Comparison of ENCODE assay signal across 8 mouse cellular contexts in the genomic region with DNA sequence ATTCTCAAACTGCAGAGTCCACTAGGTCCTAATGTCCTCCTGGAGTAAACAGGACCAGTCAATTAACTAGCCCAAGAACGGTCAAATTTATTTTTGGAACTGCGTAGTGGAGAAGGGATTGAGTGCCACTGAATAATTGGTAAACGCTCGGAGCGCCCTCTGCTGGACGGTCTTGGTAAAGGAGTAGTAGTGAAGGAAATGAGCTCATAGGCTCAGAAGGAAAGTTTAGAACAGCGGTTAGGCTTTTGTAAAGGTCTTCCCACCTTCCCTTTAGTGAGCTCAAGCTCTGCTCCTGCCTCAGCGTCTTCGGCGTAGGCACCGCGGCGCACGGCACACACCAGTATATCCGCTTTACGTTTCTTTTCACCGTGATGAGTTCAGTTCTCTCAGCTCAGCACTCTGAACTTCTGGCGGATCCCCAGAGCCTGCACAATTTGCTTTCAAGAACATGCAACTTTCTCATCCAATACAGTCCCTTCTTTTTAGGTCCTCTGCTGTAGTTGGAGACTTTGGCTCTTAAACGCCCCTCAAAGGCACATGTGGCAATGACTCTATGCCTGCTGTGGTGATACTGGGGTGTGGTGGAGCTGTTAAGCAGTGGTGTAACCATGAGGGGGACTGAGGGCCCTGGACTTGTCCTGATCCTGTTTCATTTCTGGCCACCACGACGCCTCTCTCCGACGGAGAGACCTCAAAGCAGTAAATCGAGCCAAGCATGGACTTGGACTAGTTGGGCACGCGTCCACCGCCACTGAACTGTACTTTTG. TPM values are rescaled to one million over a fixed set of nuclear protein-coding genes. Genes with fewer than 3 reads are reported as not detected.
A peak's percentile ranks its signal among the peaks of the same experiment; 100 is the strongest.
DNase-seq lines count a peak whose midpoint lies in the region; ATAC-seq and TF ChIP-seq lines count a peak whose summit lies in the region.

No protein-coding gene starts in this region.

- no peaks in the 10 kb centered on the region for H3K27me3 ChIP-seq in erythroblast, embryonic 14.5 days (ENCODE audit: control insufficient read depth)
- H3K27me3 ChIP-seq in heart, embryonic 12.5 days (replicated peaks): no peaks in the 10 kb centered on the region
- H3K27me3 ChIP-seq in kidney, embryonic 16.5 days (ENCODE audit: insufficient read depth, low read length): no peaks in the 10 kb centered on the region
- H3K27me3 ChIP-seq in liver, adult 2 months (ENCODE audit: control insufficient read depth, insufficient read depth, low read length): no peaks in the 10 kb centered on the region
- H3K27me3 ChIP-seq in myocyte (ENCODE audit: control insufficient read depth, insufficient read depth, insufficient read length): no peaks in the 10 kb centered on the region
- no peaks in the 10 kb centered on the region for H3K27me3 ChIP-seq in splenic B cell, adult 2 months (ENCODE audit: control insufficient read depth, insufficient read depth, low read length, poor library complexity, severe bottlenecking)

- H3K27ac ChIP-seq in heart, embryonic 12.5 days (ENCODE audit: poor library complexity, severe bottlenecking): no peak overlapping the region
- peak overlapping the region; percentile 50; the same call in 1 of the 2 replicates for H3K27ac ChIP-seq in kidney, embryonic 16.5 days (ENCODE audit: low read length)
- H3K27ac ChIP-seq in liver, adult 2 months (replicated peaks; ENCODE audit: insufficient read depth, low read depth, low read length): peak overlapping the region; percentile 67

- peak; percentile 77 for DNase-seq in CD4-positive helper T cell, adult 2 months (ENCODE audit: low read depth, low spot score)
- peak; percentile 86 for DNase-seq in brain, embryonic 14.5 days (ENCODE audit: low read depth)
- peak; percentile 83 for DNase-seq in liver, adult 2 months (ENCODE audit: extremely low read depth, low read depth, low spot score)
- DNase-seq in splenic B cell, adult 2 months (ENCODE audit: low read depth, low spot score): peak; percentile 85

- TF ChIP-seq POLR2A in brain, embryonic 14.5 days (IDR thresholded peaks at IDR 0.05; ENCODE audit: borderline replicate concordance, extremely low read depth, insufficient read depth, insufficient read length, poor library complexity, severe bottlenecking): no peak
- no peak for TF ChIP-seq POLR2A in liver, adult 2 months (IDR thresholded peaks at IDR 0.05; ENCODE audit: extremely low read depth, insufficient read depth, low read length)
- TF ChIP-seq POLR2A in myocyte (IDR thresholded peaks at IDR 0.05; ENCODE audit: insufficient read length, low read depth): peak; percentile 17

- H3ac ChIP-seq in myocyte (ENCODE audit: control insufficient read depth, insufficient read length): no peak overlapping the region

- peak; percentile 33; the same call in 1 of the 2 replicates for ATAC-seq in heart, embryonic 12.5 days (ENCODE audit: insufficient number of reproducible peaks, low FRiP score)
- peak; percentile 60 for ATAC-seq in kidney, embryonic 16.5 days (ENCODE audit: low FRiP score, low TSS enrichment)

- H3K9me3 ChIP-seq in erythroblast, embryonic 14.5 days (ENCODE audit: control insufficient read depth, low read length): no peaks in the 10 kb centered on the region
- no peaks in the 10 kb centered on the region for H3K9me3 ChIP-seq in heart, embryonic 12.5 days (replicated peaks)
- no peaks in the 10 kb centered on the region for H3K9me3 ChIP-seq in kidney, embryonic 16.5 days (ENCODE audit: low read length)

- 24% methylated on average over 27 of the region's 27 CpGs for WGBS in heart, embryonic 12.5 days
- 15% methylated on average over 27 of the region's 27 CpGs for WGBS in kidney, embryonic 16.5 days
- WGBS in liver, adult 2 months: 6% methylated on average over 27 of the region's 27 CpGs

- H3K9ac ChIP-seq in heart, embryonic 12.5 days: peak overlapping the region; percentile 64
- H3K9ac ChIP-seq in kidney, embryonic 16.5 days (replicated peaks; ENCODE audit: low read length): peak overlapping the region; percentile 64
- peak overlapping the region; percentile 90 for H3K9ac ChIP-seq in liver, adult 2 months (ENCODE audit: low read depth, low read length)

- H3K4me3 ChIP-seq in erythroblast, embryonic 14.5 days (replicated peaks): peak overlapping the region; percentile 50
- H3K4me3 ChIP-seq in heart, embryonic 12.5 days: peak overlapping the region; percentile 37
- H3K4me3 ChIP-seq in kidney, embryonic 16.5 days (ENCODE audit: low read length): peak overlapping the region; percentile 35
- H3K4me3 ChIP-seq in liver, adult 2 months (ENCODE audit: insufficient read depth, low read depth, low read length): peak overlapping the region; percentile 75
- peak overlapping the region; percentile 17 for H3K4me3 ChIP-seq in myocyte

- H3K4me1 ChIP-seq in erythroblast, embryonic 14.5 days (ENCODE audit: control insufficient read depth): peaks cover 6% of the 10 kb centered on the region
- peaks cover 6% of the 10 kb centered on the region for H3K4me1 ChIP-seq in heart, embryonic 12.5 days (replicated peaks)
- H3K4me1 ChIP-seq in kidney, embryonic 16.5 days (ENCODE audit: insufficient read depth, low read length): peaks cover 10% of the 10 kb centered on the region; the same call in 1 of the 2 replicates
- H3K4me1 ChIP-seq in liver, adult 2 months (ENCODE audit: control insufficient read depth, insufficient read depth, low read length): peaks cover 4% of the 10 kb centered on the region

- peak overlapping the region; percentile 66 for H3K4me2 ChIP-seq in heart, embryonic 12.5 days
- peak overlapping the region; percentile 51 for H3K4me2 ChIP-seq in kidney, embryonic 16.5 days (replicated peaks; ENCODE audit: low read depth, low read length)
- H3K4me2 ChIP-seq in myocyte (ENCODE audit: low read depth): peak overlapping the region; percentile 95

- H3K36me3 ChIP-seq in erythroblast, embryonic 14.5 days (ENCODE audit: control insufficient read depth): no peaks in the 10 kb centered on the region
- H3K36me3 ChIP-seq in heart, embryonic 12.5 days: no peaks in the 10 kb centered on the region
- no peaks in the 10 kb centered on the region for H3K36me3 ChIP-seq in kidney, embryonic 16.5 days (ENCODE audit: insufficient read depth, low read length)
- H3K36me3 ChIP-seq in liver, adult 2 months (ENCODE audit: control insufficient read depth, insufficient read depth, low read length): no peaks in the 10 kb centered on the region
- H3K36me3 ChIP-seq in myocyte (ENCODE audit: control insufficient read depth, insufficient read depth): no peaks in the 10 kb centered on the region
- H3K36me3 ChIP-seq in splenic B cell, adult 2 months (ENCODE audit: control insufficient read depth, insufficient read depth, low read length, poor library complexity, severe bottlenecking): no peaks in the 10 kb centered on the region

- TF ChIP-seq CTCF in brain, embryonic 14.5 days (IDR thresholded peaks at IDR 0.05; ENCODE audit: borderline replicate concordance, extremely low read depth, insufficient read depth, insufficient read length): peak; percentile 86; the same call in 1 of the 2 replicates
- peak; percentile 66 for TF ChIP-seq CTCF in liver, adult 2 months (IDR thresholded peaks at IDR 0.05; ENCODE audit: low read depth, low read length)

- H3K79me2 ChIP-seq in liver, adult 2 months (ENCODE audit: control insufficient read depth, insufficient read depth, low read length): no peaks in the 10 kb centered on the region
- no peaks in the 10 kb centered on the region for H3K79me2 ChIP-seq in myocyte (ENCODE audit: control insufficient read depth, insufficient read depth)

TF ChIP-seq in myocyte, 11 proteins besides CTCF, POLR2A, EP300 and RAD21:
- TF ChIP-seq POLR2AphosphoS2 (IDR thresholded peaks at IDR 0.05; ENCODE audit: insufficient read length, low read depth) (no peak), TCF3 (IDR thresholded peaks at IDR 0.05; ENCODE audit: insufficient read length, low read depth) (no peak), TCF12 (IDR thresholded peaks at IDR 0.05; ENCODE audit: insufficient read depth, poor library complexity, severe bottlenecking) (no peak), SRF (IDR thresholded peaks at IDR 0.05; ENCODE audit: control insufficient read depth, insufficient read length, low read depth) (no peak), CEBPB (IDR thresholded peaks at IDR 0.05; ENCODE audit: insufficient read depth, poor library complexity, severe bottlenecking) (no peak), MYOD1 (IDR thresholded peaks at IDR 0.05; ENCODE audit: control insufficient read depth in 1 of 3, insufficient read length in 2 of 3, low read depth in 2 of 3) (no peak), REST (IDR thresholded peaks at IDR 0.05; ENCODE audit: insufficient read depth, insufficient read length) (no peak), USF1 (IDR thresholded peaks at IDR 0.05; ENCODE audit: low read depth) (no peak), MAX (IDR thresholded peaks at IDR 0.05; ENCODE audit: low read depth) (no peak)

RNA-seq across cellular contexts. Expression of a gene that starts 16.6 kb away (rescaled TPM):
- 34.3 and 35.6 TPM in 2 replicates for polyA plus RNA-seq in brain, embryonic 14.5 days (2012; rRNA removed)
- polyA plus RNA-seq in erythroblast, embryonic 14.5 days (2012): not detected in 2 replicates
- 11.3 and 12.4 TPM in 2 replicates for polyA plus RNA-seq in heart, embryonic 12.5 days (2016; fragmentation: Nextera tagmentation; extraction: Ambion mirVana)
- 13.2 and 13.8 TPM in 2 replicates for polyA plus RNA-seq in kidney, embryonic 16.5 days (2015; fragmentation: Nextera tagmentation; extraction: Ambion mirVana)
- 2.6 and 2.8 TPM in 2 replicates for total RNA-seq in liver, adult 2 months (2014; rRNA removed)
- polyA plus RNA-seq in liver, adult 2 months (2012; rRNA removed): 1.2 and 1.3 TPM in 2 replicates
- 7.2 TPM for polyA plus RNA-seq in myocyte (2012; fragmentation: generic; extraction: Trizol)

RNA-seq across cellular contexts. Expression of a gene that starts 49.6 kb away (rescaled TPM):
- not detected in 2 replicates for polyA plus RNA-seq in brain, embryonic 14.5 days (2012; rRNA removed)
- not detected in 2 replicates for polyA plus RNA-seq in erythroblast, embryonic 14.5 days (2012)
- polyA plus RNA-seq in heart, embryonic 12.5 days (2016; fragmentation: Nextera tagmentation; extraction: Ambion mirVana): not detected in 2 replicates
- polyA plus RNA-seq in kidney, embryonic 16.5 days (2015; fragmentation: Nextera tagmentation; extraction: Ambion mirVana): 0.18 and 0.20 TPM in 2 replicates
- total RNA-seq in liver, adult 2 months (2014; rRNA removed): 252 and 339 TPM in 2 replicates
- 179 and 226 TPM in 2 replicates for polyA plus RNA-seq in liver, adult 2 months (2012; rRNA removed)
- 0.53 TPM for polyA plus RNA-seq in myocyte (2012; fragmentation: generic; extraction: Trizol)

Comparison
In these comparisons a context has a peak if more than half of its experiments do, and no peak if none do; other contexts are left out.
1. H3K4me3 ChIP-seq: peak in every context shown above with its lines; median percentile 75 in liver, adult 2 months; 50 in erythroblast, embryonic 14.5 days; 37 in heart, embryonic 12.5 days; 35 in kidney, embryonic 16.5 days; 17 in myocyte.
2. RNA of a gene that starts 49.6 kb away (polyA plus RNA-seq): 179 to 226 TPM in liver, adult 2 months; 0.53 TPM in myocyte (single experiment), 0.18 to 0.20 TPM in kidney, embryonic 16.5 days, not detected in brain, embryonic 14.5 days, not detected in erythroblast, embryonic 14.5 days and not detected in heart, embryonic 12.5 days; every median in the first group is over 100 times any median in the second.
3. Peak in every context shown above with its lines, with median percentiles within 50 percentile points of each other: DNase-seq, H3K4me2 ChIP-seq and H3K9ac ChIP-seq.